Mouse (Mus musculus) forebrain, embryonic 16.5 days (tissue): ENCODE measurements around the gene Deaf1. TPM values are rescaled to one million over a fixed set of nuclear protein-coding genes. Genes with fewer than 3 reads are reported as not detected.
A peak's percentile ranks its signal among the peaks of the same experiment; 100 is the strongest.

Source experiments
- ATAC-seq: fragments of 200-750 bp; cut with Nextera tagmentation; 2 replicates; pipeline ENCODE4 v1.8.0; 2017; ENCODE audit warnings: mild to moderate bottlenecking, moderate library complexity
- H3K27ac ChIP-seq: fragments of 300-500 bp; sonication (generic); 2 replicates; pipeline ENCODE4 v1.5.1; 2014; ENCODE audit warnings: low read length, control low read depth
- H3K27me3 ChIP-seq: fragments of 300-500 bp; sonication (generic); replicated peaks from 2 replicates; pipeline ENCODE4 v1.6.1; 2014; ENCODE audit warnings: low read length; ENCODE audit not compliant: control insufficient read depth, insufficient read depth
- H3K36me3 ChIP-seq: fragments of 300-500 bp; sonication (generic); 2 replicates; pipeline ENCODE4 v1.6.1; 2014; ENCODE audit not compliant: control insufficient read depth, insufficient read depth
- H3K4me1 ChIP-seq: fragments of 300-500 bp; sonication (generic); replicated peaks from 2 replicates; pipeline ENCODE4 v1.6.1; 2014; ENCODE audit warnings: low read length; ENCODE audit not compliant: control insufficient read depth, insufficient read depth
- H3K4me2 ChIP-seq: fragments of 300-500 bp; sonication (generic); 2 replicates; pipeline ENCODE4 v1.6.1; 2014; ENCODE audit warnings: mild to moderate bottlenecking, low read length, control low read depth
- H3K4me3 ChIP-seq: fragments of 300-500 bp; sonication (generic); replicated peaks from 2 replicates; pipeline ENCODE4 v1.5.1; 2014; ENCODE audit warnings: mild to moderate bottlenecking, low read length, control low read depth
- H3K9ac ChIP-seq: fragments of 300-500 bp; sonication (generic); replicated peaks from 2 replicates; pipeline ENCODE4 v1.6.1; 2014; ENCODE audit warnings: low read depth, low read length, control low read depth
- H3K9me3 ChIP-seq: fragments of 300-500 bp; sonication (generic); 2 replicates; pipeline ENCODE4 v1.6.1; 2016; ENCODE audit warnings: low read length; ENCODE audit not compliant: control insufficient read depth
- whole genome bisulfite sequencing: fragments of 180-500 bp; shearing (Covaris S2); extraction: QIAGEN DNeasy Blood & Tissue Kit; methylation state at CpG from one replicate; pipeline ENCODE4 v1.1.7; 2014; 5-methylcytosine and 5-hydroxymethylcytosine counted together
- polyA plus RNA-seq: library from polyadenylated mRNA; unstranded; fragments of >200 nt; fragmentation: Nextera tagmentation; extraction: Ambion mirVana; gene quantifications from 2 replicates; pipeline ENCODE4 v1.2.1, GENCODE M21; 2015

The Deaf1 gene
- polyA plus RNA-seq, 1 experiment from 2014 or later, result 164 TPM

DNA sequence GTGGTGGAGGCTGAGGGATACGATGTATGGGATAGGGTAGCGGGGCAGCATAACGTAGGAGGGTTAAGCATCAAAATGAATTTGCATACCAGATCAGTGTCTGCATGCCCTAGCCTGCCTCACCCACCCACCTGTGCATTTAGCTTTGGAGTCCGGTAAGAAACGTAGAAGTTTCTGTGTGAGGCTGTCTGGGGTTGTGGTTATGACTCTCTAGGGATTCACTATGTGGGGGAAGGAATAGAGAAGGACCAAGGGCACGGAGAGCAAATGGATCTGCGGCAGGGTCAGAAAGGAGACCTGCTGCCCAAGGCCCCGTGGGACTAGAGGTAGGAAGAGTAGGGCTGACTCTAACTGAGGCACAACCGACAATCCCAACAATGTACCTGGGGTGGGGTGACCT, 52.1 kb downstream of the Deaf1 start:
- no peak overlapping the region for H3K4me2 ChIP-seq
- no peaks in the 10 kb centered on the region for H3K36me3 ChIP-seq
- no peaks in the 10 kb centered on the region for H3K9me3 ChIP-seq
- no peak overlapping the region for H3K27ac ChIP-seq
- H3K27me3 ChIP-seq, result peaks cover 2% of the 10 kb centered on the region; the same call in 1 of the 2 replicates
- H3K4me1 ChIP-seq, result peaks cover 10% of the 10 kb centered on the region
- ATAC-seq, result no peak
- WGBS, result 86% methylated on average over 9 of the region's 9 CpGs
- no peak overlapping the region for H3K9ac ChIP-seq
- no peak overlapping the region for H3K4me3 ChIP-seq

DNA sequence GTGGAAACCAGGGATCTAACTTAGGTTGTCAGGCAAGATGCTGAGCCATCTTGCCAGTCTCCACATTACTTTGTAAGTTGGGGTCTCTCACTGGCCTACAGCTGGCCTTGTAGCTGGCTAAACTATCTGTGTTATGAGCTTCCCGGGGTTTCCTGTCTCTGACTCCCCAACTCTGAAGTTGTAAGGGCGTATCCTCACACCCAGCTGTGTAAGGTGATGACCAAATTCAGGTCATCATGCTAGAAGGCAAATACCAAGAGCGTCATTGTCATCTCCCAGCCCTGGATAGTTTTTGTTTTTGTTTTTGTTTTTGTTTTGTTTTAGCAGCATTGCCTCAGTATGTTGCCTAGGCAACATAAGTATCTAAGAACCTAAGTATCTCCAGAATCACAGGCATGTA, 56.9 kb downstream of the Deaf1 start:
- Histone ChIP-seq H3K27me3 (no peaks in the 10 kb centered on the region), H3K27ac (no peak overlapping the region), H3K9ac (no peak overlapping the region), H3K4me1 (peaks cover 5% of the 10 kb centered on the region), H3K4me2 (no peak overlapping the region), H3K4me3 (no peak overlapping the region), H3K36me3 (no peaks in the 10 kb centered on the region), H3K9me3 (no peaks in the 10 kb centered on the region)
- ATAC-seq, result no peak
- WGBS, result 81% methylated on average over 3 of the region's 3 CpGs

DNA sequence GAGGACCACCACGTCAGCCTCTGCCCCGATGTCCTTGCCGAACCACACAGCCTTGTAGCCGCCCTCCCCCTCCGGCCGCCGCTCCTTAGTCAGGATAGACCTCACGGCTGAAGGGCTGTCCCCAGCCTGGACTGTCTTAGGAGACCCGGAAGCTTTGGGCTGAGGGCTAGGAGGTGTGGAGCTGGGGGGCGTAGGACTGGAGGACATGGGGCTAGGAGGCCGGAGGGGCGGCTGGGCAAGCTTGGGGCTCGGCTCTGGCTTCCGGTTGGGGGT, 58.3 kb downstream of the Deaf1 start:
- no peak overlapping the region for H3K27ac ChIP-seq
- no peaks in the 10 kb centered on the region; the same call in 1 of the 2 replicates for H3K36me3 ChIP-seq
- no peak overlapping the region for H3K4me2 ChIP-seq
- no peaks in the 10 kb centered on the region for H3K9me3 ChIP-seq
- ATAC-seq, result no peak
- no peak overlapping the region for H3K9ac ChIP-seq
- 87% methylated on average over 14 of the region's 14 CpGs for WGBS
- no peaks in the 10 kb centered on the region for H3K27me3 ChIP-seq
- no peak overlapping the region for H3K4me3 ChIP-seq
- H3K4me1 ChIP-seq, result peaks cover 5% of the 10 kb centered on the region

DNA sequence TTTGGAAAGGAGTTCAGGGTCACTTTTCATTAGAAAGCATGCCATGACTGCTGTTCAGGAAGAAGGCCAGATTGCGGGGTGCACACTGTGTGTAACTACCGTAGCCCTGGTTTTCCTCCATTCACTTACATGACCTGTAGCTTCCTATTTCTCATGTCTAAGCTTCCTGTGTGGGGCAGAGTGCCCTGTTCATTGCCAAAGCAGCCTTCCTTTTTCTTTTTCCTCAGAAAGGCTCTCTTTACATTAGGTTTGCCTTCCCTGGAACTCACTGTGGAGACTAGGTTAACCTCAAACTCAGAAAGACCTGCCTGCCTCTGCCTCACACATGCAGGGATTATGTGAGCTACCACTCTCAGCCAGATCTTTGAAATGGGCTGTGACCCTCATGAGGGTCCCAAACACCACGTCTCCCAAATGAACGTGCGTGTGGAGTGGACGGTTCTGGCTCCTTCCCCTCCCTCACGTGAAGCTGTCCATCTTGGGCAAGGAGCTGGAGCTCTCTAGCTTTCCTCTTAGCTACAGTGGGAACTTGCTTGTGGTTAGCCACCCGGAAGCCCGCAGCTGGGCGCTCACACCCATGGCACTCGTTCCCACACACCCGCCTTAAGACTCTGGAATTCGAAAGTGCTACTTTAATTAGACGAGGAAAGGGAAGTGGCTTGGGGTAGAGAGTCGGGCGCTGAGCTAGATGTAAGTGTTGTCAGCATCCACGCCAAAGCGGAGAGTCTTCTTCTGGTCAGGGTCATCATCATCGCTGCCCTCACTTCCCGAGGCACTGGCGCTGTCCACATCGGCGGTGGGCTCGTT, 58.8 kb downstream of the Deaf1 start:
- Histone ChIP-seq H3K9ac (no peak overlapping the region), H3K9me3 (no peaks in the 10 kb centered on the region), H3K36me3 (no peaks in the 10 kb centered on the region; the same call in 1 of the 2 replicates), H3K4me3 (no peak overlapping the region), H3K4me2 (no peak overlapping the region), H3K4me1 (peaks cover 5% of the 10 kb centered on the region), H3K27me3 (no peaks in the 10 kb centered on the region), H3K27ac (no peak overlapping the region)
- WGBS, result 82% methylated on average over 24 of the region's 24 CpGs
- ATAC-seq, result no peak

DNA sequence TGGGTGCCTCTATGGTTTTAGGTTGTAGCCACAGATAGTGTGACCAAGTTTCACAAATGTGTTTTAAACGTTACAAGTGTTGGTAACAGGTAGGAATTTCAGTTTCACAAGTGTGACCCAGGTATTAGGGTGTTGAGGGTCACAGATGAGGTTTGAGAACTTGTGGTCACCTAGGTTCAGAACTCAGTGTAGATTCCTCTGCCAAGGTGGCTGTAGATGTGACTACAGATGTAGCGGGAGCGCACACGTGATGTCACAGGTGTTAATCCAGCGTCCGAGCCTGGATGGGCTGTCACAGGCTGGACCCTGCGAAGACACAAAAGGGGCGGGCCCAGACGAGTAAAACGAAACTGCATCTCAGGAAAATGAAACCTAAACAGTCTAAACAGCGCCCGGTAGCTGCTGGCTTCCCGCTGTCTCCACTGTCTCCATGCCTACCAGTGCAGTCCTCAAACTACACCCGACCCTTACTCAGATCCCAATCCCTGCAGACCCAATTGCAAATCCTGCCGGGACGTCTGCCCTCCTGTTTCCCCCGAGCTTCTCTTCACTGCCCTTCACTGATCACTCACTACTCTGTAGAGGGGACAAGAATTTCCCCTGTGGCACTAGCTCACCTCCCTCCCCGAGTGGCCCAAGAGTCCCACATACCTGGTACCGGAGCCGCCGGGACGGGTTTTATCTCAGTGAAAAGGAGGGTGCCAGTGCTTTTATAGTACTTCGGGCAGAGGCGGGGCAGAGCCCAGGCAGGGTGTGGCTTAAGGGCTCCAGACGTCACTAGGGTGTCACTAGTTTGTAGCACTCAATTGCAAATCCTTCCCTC, 61.5 kb downstream of the Deaf1 start, which contains the start of gene Irf7:
Gene Irf7, minus strand, starts transcription at position 743 of the 823 bp plus-strand sequence.
- Histone ChIP-seq H3K4me3 (peak within 1 kb of the TSS; percentile 36), H3K4me2 (peak within 1 kb of the TSS; percentile 56), H3K9ac (peak within 1 kb of the TSS; percentile 51), H3K27ac (no peak within 1 kb of the TSS), H3K27me3 (no peaks in the 10 kb centered on the region), H3K36me3 (peaks cover 24% of the 10 kb centered on the region), H3K4me1 (peaks cover 5% of the 10 kb centered on the region), H3K9me3 (no peaks in the 10 kb centered on the region)
- no peak for ATAC-seq
- 10% methylated on average over 25 of the region's 25 CpGs for WGBS

DNA sequence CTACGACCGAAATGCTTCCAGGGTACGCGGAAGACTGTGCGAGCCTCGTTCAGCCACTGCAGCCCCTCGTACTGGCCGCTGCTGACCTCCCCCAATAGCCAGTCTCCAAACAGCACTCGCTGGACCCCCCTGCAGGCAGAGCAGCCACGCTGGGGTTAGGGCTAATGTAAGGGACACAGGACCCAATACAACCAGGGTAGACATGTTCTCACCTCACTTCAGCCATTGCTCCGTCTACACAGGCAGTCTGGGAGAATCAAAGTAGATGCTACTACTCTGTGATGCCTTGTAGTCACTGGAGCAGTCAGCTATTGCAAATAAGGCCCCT, 62.1 kb downstream of the Deaf1 start:
- no peak overlapping the region for H3K4me3 ChIP-seq
- no peaks in the 10 kb centered on the region for H3K9me3 ChIP-seq
- 0 out of 2 replicates have a peak, but pooled peaks have one; percentile 16 for ATAC-seq
- peaks cover 5% of the 10 kb centered on the region for H3K4me1 ChIP-seq
- H3K27ac ChIP-seq, result no peak overlapping the region
- no peaks in the 10 kb centered on the region for H3K27me3 ChIP-seq
- no peak overlapping the region for H3K9ac ChIP-seq
- no peak overlapping the region for H3K4me2 ChIP-seq
- H3K36me3 ChIP-seq, result peaks cover 26% of the 10 kb centered on the region
- WGBS, result 39% methylated on average over 11 of the region's 11 CpGs

DNA sequence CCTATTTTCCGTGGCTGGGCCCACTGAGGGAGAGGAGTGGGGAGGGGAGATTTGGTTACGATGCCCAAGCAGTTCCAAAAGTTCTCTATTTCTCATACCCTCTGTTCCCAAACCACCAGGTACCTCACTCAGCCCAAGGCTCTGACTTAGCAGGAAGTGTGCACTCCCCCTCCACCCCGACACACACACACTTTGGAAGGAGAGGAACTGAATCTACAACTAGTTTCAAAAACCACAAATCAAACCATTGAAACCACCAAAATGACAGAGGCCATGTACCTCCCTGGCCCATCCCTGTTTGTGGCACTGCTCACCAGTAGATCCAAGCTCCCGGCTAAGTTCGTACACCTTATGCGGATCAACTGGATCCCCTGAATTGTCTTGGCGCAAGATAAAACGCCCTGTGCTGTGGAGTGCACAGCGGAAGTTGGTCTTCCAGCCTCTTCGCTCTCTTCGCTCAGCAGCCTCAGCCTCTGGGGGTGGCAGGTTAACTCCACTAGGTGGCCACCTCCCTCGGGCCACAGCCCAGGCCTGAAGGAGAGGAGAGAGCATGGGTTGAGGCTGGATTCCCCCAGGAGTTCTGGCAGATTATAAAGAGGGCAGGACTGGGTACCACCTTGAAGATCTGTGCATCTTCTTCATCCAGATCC, 62.6 kb downstream of the Deaf1 start:
- ATAC-seq, result peak; percentile 64
- Histone ChIP-seq H3K27me3 (no peaks in the 10 kb centered on the region), H3K4me3 (no peak overlapping the region), H3K4me1 (peaks cover 5% of the 10 kb centered on the region), H3K36me3 (peaks cover 30% of the 10 kb centered on the region), H3K9me3 (no peaks in the 10 kb centered on the region), H3K27ac (no peak overlapping the region), H3K4me2 (no peak overlapping the region), H3K9ac (no peak overlapping the region)
- WGBS, result 37% methylated on average over 12 of the region's 12 CpGs

DNA sequence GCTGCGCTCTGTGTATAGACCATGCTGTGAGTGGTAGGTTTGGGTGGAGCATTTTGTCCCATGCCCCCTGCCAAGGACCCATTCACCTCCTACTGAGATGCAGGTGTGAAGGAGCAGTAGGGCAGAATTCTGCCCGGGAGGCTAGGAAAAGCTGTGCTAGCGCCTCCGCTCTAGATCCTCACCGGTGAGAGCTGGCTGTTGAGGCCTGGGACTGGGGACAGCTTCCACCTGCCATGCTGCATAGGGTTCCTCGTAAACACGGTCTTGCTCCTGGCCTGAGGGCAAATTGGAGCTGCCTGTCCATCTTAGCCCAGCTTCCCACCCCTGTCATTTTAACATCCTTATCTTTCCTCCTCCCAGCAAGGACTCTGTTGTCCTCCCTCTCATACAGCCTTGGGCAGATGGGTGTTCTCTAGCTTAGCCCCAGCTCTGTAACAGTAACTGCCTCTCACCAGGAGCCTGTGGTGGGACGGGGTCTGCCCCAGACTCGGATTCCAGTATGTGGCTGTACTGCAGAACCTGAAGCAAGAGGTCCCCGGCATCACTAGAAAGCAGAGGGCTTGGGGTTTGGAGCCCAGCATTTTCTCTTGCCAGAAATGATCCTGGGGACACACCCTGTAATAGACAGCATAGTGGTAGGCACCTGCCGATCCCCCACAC, 63.3 kb downstream of the Deaf1 start:
- Histone ChIP-seq H3K9ac (no peak overlapping the region), H3K27me3 (no peaks in the 10 kb centered on the region), H3K27ac (no peak overlapping the region), H3K36me3 (peaks cover 34% of the 10 kb centered on the region), H3K9me3 (no peaks in the 10 kb centered on the region), H3K4me3 (no peak overlapping the region), H3K4me2 (no peak overlapping the region), H3K4me1 (peaks cover 5% of the 10 kb centered on the region)
- no peak for ATAC-seq
- 79% methylated on average over 11 of the region's 11 CpGs for WGBS

DNA sequence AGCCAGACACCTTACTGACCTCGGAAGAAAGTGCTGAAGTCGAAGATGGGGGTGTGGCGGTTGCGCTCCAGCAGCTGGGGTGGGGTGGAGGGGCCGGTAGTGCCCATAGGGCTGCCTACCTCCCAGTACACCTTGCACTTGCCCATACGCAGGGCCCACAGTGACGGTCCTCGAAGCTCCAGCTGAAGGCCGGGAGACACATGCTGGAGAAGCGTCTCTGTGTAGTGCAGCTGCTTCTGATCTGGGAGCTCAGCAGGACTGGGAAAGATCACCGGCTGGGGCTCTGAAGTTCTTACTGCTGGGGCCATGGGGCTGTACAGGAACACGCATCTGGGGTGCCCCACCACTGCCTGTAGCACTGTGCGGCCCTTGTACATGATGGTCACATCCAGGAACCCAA, 63.9 kb downstream of the Deaf1 start:
- Histone ChIP-seq H3K36me3 (peaks cover 36% of the 10 kb centered on the region), H3K4me1 (peaks cover 5% of the 10 kb centered on the region), H3K4me2 (no peak overlapping the region), H3K4me3 (no peak overlapping the region), H3K27me3 (no peaks in the 10 kb centered on the region), H3K9ac (no peak overlapping the region), H3K27ac (no peak overlapping the region), H3K9me3 (no peaks in the 10 kb centered on the region)
- WGBS, result 89% methylated on average over 13 of the region's 13 CpGs
- no peak for ATAC-seq
